Mouse (Mus musculus): Measurements from ENCODE around the gene Zfyve21. TPM values are rescaled to one million over a fixed set of nuclear protein-coding genes. Genes with fewer than 3 reads are reported as not detected.

The Zfyve21 gene
- polyA plus RNA-seq, 1 experiment from 2014 or later = 53.3 TPM

GRCm38 (mm10) chr12:111817991-111818390 lies 4.0 kb downstream of the Zfyve21 start:
- H3K4me3 ChIP-seq (ENCODE audit: low read depth, low read length) = no peak overlapping the region
- WGBS (ENCODE audit: insufficient replicate concordance) = 57% methylated on average over 8 of the region's 8 CpGs

GRCm38 (mm10) chr12:111819936-111820335 lies 6.0 kb downstream of the Zfyve21 start:
- no peak for DNase-seq
- Histone ChIP-seq H3K4me3 (ENCODE audit: low read depth, low read length) (no peak overlapping the region), H3K27ac (ENCODE audit: low read depth) (no peak overlapping the region), H3K36me3 (replicated peaks; ENCODE audit: insufficient read depth, low read length) (peaks cover 14% of the 10 kb centered on the region), H3K27me3 (ENCODE audit: insufficient read depth, low read length) (no peaks in the 10 kb centered on the region), H3K9me3 (ENCODE audit: low read length) (no peaks in the 10 kb centered on the region), H3K4me1 (ENCODE audit: insufficient read depth) (peaks cover 46% of the 10 kb centered on the region), H3K4me2 (ENCODE audit: low read depth, low read length) (no peak overlapping the region), H3K9ac (replicated peaks) (no peak overlapping the region)
- ATAC-seq = no peak
- WGBS (ENCODE audit: insufficient replicate concordance) = 65% methylated on average over 8 of the region's 8 CpGs
- no peak for TF ChIP-seq EP300 (IDR thresholded peaks at IDR 0.05; ENCODE audit: low read depth)
- TF ChIP-seq CTCF (IDR thresholded peaks at IDR 0.05; ENCODE audit: low read depth) = no peak

More at GRCm38 (mm10) chr12:111817991-111818390, 4.0 kb downstream of the Zfyve21 start:
- Histone ChIP-seq H3K9ac (replicated peaks) (no peak overlapping the region), H3K9me3 (ENCODE audit: low read length) (no peaks in the 10 kb centered on the region), H3K4me2 (ENCODE audit: low read depth, low read length) (peak overlapping the region; percentile 20), H3K27ac (ENCODE audit: low read depth) (peak overlapping the region; percentile 17; the same call in 1 of the 2 replicates), H3K27me3 (ENCODE audit: insufficient read depth, low read length) (no peaks in the 10 kb centered on the region), H3K36me3 (replicated peaks; ENCODE audit: insufficient read depth, low read length) (no peaks in the 10 kb centered on the region; the same call in 1 of the 2 replicates), H3K4me1 (ENCODE audit: insufficient read depth) (peaks cover 54% of the 10 kb centered on the region)
- ATAC-seq (no peak), DNase-seq (no peak)
- TF ChIP-seq CTCF (IDR thresholded peaks at IDR 0.05; ENCODE audit: low read depth) (no peak), EP300 (IDR thresholded peaks at IDR 0.05; ENCODE audit: low read depth) (no peak)

GRCm38 (mm10) chr12:111820708-111821107 lies 6.7 kb downstream of the Zfyve21 start:
- Histone ChIP-seq H3K9me3 (ENCODE audit: low read length) (no peaks in the 10 kb centered on the region), H3K27me3 (ENCODE audit: insufficient read depth, low read length) (no peaks in the 10 kb centered on the region), H3K9ac (replicated peaks) (no peak overlapping the region), H3K36me3 (replicated peaks; ENCODE audit: insufficient read depth, low read length) (peaks cover 21% of the 10 kb centered on the region), H3K4me2 (ENCODE audit: low read depth, low read length) (no peak overlapping the region), H3K4me3 (ENCODE audit: low read depth, low read length) (no peak overlapping the region), H3K27ac (ENCODE audit: low read depth) (no peak overlapping the region), H3K4me1 (ENCODE audit: insufficient read depth) (peaks cover 39% of the 10 kb centered on the region)
- 58% methylated on average over 7 of the region's 7 CpGs for WGBS (ENCODE audit: insufficient replicate concordance)
- no peak for ATAC-seq
- DNase-seq = no peak
- TF ChIP-seq CTCF (IDR thresholded peaks at IDR 0.05; ENCODE audit: low read depth) (no peak), EP300 (IDR thresholded peaks at IDR 0.05; ENCODE audit: low read depth) (no peak)

DNA sequence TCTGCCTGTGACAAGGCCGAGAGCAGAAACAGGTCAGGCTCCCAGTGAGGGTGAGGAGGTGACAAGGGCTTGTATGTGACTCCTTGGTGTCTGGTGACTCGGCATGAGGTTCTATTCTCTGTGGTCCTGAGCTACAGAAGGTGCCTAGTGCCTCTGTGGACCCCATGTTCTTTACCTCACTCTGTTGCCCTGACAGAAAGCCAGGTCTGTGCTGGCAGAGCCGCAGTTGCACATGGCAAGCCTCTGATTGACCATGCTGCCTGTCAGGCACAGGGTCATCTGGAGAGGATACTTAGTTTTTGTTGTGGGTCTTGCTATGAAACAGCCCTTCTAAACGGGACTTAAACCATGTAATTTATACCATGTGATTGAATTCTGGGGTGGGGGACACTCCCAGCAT lies 8.0 kb downstream of the Zfyve21 start:
- no peak overlapping the region for H3K27ac ChIP-seq (ENCODE audit: low read depth)
- WGBS (ENCODE audit: insufficient replicate concordance) = 73% methylated on average over 4 of the region's 4 CpGs
- no peak for ATAC-seq
- H3K4me2 ChIP-seq (ENCODE audit: low read depth, low read length) = no peak overlapping the region
- H3K36me3 ChIP-seq (replicated peaks; ENCODE audit: insufficient read depth, low read length) = peaks cover 32% of the 10 kb centered on the region
- no peaks in the 10 kb centered on the region for H3K9me3 ChIP-seq (ENCODE audit: low read length)
- H3K4me3 ChIP-seq (ENCODE audit: low read depth, low read length) = no peak overlapping the region
- H3K4me1 ChIP-seq (ENCODE audit: insufficient read depth) = peaks cover 27% of the 10 kb centered on the region
- H3K27me3 ChIP-seq (ENCODE audit: insufficient read depth, low read length) = no peaks in the 10 kb centered on the region
- H3K9ac ChIP-seq (replicated peaks) = no peak overlapping the region
- TF ChIP-seq CTCF (IDR thresholded peaks at IDR 0.05; ENCODE audit: low read depth) (no peak), EP300 (IDR thresholded peaks at IDR 0.05; ENCODE audit: low read depth) (no peak)
- no peak for DNase-seq

DNA sequence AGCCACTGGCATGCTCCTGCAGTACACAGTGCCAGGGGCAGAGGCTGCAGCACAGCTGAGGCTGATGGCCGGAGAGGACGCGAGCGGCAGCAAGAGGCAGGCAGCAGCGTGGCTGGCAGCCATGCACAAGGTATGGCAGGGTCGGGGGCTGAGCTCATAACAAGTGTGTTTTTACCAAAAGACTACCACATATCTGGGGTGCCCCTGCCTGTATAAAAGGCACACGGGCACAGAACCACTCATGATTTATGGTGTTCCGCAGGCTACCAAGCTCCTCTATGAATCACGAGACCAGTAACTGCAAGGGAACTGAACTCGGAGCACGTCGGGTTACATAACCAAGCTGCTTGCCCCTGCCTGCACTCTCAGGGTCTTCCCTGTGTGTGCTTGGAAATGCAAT lies 13.6 kb downstream of the Zfyve21 start:
- DNase-seq (no peak), ATAC-seq (no peak)
- WGBS (ENCODE audit: insufficient replicate concordance) = 91% methylated on average over 12 of the region's 12 CpGs
- Histone ChIP-seq H3K9me3 (ENCODE audit: low read length) (no peaks in the 10 kb centered on the region), H3K9ac (replicated peaks) (no peak overlapping the region), H3K4me3 (ENCODE audit: low read depth, low read length) (no peak overlapping the region), H3K27ac (ENCODE audit: low read depth) (no peak overlapping the region), H3K4me1 (ENCODE audit: insufficient read depth) (no peaks in the 10 kb centered on the region), H3K27me3 (ENCODE audit: insufficient read depth, low read length) (no peaks in the 10 kb centered on the region), H3K4me2 (ENCODE audit: low read depth, low read length) (no peak overlapping the region), H3K36me3 (replicated peaks; ENCODE audit: insufficient read depth, low read length) (peaks cover 70% of the 10 kb centered on the region)
- TF ChIP-seq CTCF (IDR thresholded peaks at IDR 0.05; ENCODE audit: low read depth) (no peak), EP300 (IDR thresholded peaks at IDR 0.05; ENCODE audit: low read depth) (no peak)

- Histone ChIP-seq H3K4me1 (ENCODE audit: insufficient read depth) (no peaks in the 10 kb centered on the region), H3K9ac (replicated peaks) (no peak overlapping the region), H3K36me3 (replicated peaks; ENCODE audit: insufficient read depth, low read length) (peaks cover 63% of the 10 kb centered on the region), H3K4me3 (ENCODE audit: low read depth, low read length) (no peak overlapping the region), H3K9me3 (ENCODE audit: low read length) (no peaks in the 10 kb centered on the region), H3K27me3 (ENCODE audit: insufficient read depth, low read length) (no peaks in the 10 kb centered on the region), H3K4me2 (ENCODE audit: low read depth, low read length) (no peak overlapping the region), H3K27ac (ENCODE audit: low read depth) (peak overlapping the region; percentile 55)
- 66% methylated on average over 5 of the region's 5 CpGs for WGBS (ENCODE audit: insufficient replicate concordance)
- ATAC-seq (no peak), DNase-seq (no peak)
- TF ChIP-seq CTCF (IDR thresholded peaks at IDR 0.05; ENCODE audit: low read depth) = no peak
Observed at GRCm38 (mm10) chr12:111829447-111829846, 15.5 kb downstream of the Zfyve21 start.

- TF ChIP-seq CTCF (IDR thresholded peaks at IDR 0.05; ENCODE audit: low read depth) = no peak
- no peak for TF ChIP-seq EP300 (IDR thresholded peaks at IDR 0.05; ENCODE audit: low read depth)
- Histone ChIP-seq H3K9me3 (ENCODE audit: low read length) (no peaks in the 10 kb centered on the region), H3K27me3 (ENCODE audit: insufficient read depth, low read length) (no peaks in the 10 kb centered on the region), H3K27ac (ENCODE audit: low read depth) (peak overlapping the region; percentile 55), H3K4me1 (ENCODE audit: insufficient read depth) (no peaks in the 10 kb centered on the region), H3K4me2 (ENCODE audit: low read depth, low read length) (no peak overlapping the region), H3K9ac (replicated peaks) (no peak overlapping the region), H3K4me3 (ENCODE audit: low read depth, low read length) (no peak overlapping the region), H3K36me3 (replicated peaks; ENCODE audit: insufficient read depth, low read length) (peaks cover 62% of the 10 kb centered on the region)
- ATAC-seq (no peak), DNase-seq (no peak)
- WGBS (ENCODE audit: insufficient replicate concordance) = 90% methylated on average over 9 of the region's 9 CpGs
Observed at GRCm38 (mm10) chr12:111829954-111830353, 16.0 kb downstream of the Zfyve21 start.

Measured in liver, postnatal 0 days (tissue).